Mouse (Mus musculus) heart, adult 9 months (tissue): ENCODE measurements around the gene Vangl2.

Experiments used
- DNase-seq, 2 experiments: peaks; one replicate each; pipeline ENCODE4 v3.0.0; 2022; ENCODE audit warnings: low spot score in 2 of 2

Vangl2 gene

DNA sequence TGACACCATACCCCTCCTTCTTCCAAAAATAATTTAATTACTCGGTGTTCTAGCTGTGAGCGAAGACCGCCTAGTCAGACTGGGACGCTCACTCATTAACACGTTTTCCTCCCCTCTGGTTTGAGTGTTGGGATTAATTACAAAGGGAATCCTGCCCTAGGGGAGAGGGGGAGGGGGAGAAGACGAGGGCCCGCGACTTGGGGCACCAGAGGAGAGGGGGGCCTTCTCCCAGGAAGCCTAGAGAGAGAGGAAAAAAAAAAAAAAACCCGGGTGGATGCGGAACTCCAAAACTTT is 488 bp downstream of the Vangl2 start:
- DNase-seq = no peak

DNA sequence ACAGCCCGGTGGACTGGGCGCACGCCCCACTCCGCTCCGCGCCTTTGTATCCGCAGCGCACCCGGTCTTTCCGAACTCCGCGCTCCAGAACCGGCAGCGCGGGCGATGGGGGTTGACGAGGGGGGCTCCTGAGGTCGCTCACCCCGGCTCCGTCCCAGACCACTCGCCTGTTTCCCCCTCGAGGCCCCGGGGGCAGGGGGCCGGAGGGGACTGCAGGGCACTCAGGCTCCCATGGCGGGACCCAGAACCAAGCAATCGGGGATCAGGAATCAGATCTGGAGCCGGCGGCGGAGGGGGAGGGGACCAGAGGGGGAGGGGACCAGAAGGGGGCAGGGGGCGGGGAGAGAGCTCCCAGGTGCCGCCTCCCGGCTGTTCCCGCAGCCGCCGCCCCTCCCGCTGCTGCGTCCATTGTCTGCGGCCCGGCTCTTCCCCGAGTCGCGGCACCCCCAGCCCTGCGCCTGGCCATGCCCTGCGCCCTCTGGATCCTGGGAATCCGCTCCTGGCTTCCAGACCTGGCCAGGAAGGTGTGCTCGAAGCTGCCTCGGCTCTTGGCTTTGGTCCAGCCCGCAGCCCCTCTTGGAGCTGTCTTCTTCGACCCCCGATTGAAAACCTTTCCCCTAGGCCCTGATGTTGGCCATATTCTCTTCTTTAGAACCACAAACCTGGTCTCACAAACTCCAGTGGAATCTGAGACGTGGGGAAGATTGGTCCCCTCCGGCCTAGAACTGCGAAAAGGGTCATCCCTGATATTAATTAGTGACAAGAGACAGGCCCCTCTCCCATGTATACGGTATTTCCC is 1.0 kb downstream of the Vangl2 start:
- peak; percentile 66 to 74 for DNase-seq

DNA sequence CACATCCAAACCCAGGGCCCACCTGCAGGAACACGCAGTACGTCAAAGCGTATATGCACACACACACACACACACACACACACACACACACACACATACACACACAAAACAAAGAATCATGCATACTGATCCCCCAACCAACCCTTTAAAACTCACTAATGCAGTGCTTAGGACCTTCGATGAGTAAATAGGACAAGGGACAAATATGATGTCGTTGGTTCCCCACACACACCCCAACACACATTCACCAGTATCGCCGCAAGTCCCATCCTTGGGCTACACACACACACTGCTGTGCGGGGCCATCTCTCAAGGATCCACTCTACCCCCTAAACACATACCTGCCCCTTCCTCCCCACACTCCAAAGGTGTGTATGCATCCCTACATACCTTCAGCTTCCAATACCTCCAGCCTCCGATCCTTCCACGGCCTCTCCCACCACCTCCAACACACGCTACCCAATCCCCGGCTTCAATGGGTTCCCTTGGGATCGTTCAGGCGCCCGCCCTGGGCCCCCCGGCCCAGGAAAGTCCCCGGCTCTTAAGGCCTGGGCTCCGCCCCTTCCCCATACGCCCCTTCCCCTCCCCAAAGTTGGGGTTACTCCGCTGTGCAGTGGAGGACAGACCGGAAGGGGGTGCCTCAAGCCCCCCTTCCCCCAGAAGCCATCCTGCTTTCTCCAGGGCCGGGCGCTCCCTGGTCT is 1.9 kb downstream of the Vangl2 start:
- no peak for DNase-seq

- no peak for DNase-seq
Observed at GRCm38 (mm10) chr1:172025201-172025904, 2.9 kb downstream of the Vangl2 start.

GRCm38 (mm10) chr1:172024140-172024895 is 3.9 kb downstream of the Vangl2 start:
- no peak for DNase-seq

DNA sequence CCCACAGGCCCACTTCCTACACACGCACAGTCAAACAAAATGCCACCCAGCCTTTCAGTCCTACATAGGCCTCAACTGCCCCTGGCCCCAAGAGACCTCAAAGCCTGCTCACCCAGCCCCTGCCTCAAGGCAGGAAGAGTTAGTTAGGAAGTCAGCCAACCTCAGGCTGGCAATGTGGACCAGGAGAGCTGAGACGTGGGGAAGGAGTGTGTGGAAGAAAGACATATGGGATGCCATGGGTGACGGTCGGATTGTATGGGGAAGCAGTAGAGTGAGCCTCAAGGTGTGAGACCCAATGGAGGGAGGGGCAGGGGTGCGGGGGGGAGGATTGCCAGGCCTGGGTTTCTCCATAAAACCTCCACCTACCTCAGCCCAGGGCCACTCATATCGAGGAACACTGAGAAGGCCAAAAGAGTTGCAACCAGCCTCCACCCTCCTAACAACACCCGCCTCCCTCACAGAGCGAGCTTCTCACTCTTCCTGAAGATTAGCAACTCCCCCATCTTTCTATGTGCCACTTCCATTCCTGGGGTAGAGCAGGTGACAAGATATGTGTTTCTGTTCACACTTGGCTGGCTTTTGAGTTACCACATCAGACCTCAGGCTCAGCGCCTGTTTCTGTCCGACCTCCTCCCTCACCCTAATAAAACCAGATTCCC is 8.3 kb downstream of the Vangl2 start:
- no peak for DNase-seq

GRCm38 (mm10) chr1:172019339-172019738 is 8.9 kb downstream of the Vangl2 start:
- DNase-seq = no peak

DNA sequence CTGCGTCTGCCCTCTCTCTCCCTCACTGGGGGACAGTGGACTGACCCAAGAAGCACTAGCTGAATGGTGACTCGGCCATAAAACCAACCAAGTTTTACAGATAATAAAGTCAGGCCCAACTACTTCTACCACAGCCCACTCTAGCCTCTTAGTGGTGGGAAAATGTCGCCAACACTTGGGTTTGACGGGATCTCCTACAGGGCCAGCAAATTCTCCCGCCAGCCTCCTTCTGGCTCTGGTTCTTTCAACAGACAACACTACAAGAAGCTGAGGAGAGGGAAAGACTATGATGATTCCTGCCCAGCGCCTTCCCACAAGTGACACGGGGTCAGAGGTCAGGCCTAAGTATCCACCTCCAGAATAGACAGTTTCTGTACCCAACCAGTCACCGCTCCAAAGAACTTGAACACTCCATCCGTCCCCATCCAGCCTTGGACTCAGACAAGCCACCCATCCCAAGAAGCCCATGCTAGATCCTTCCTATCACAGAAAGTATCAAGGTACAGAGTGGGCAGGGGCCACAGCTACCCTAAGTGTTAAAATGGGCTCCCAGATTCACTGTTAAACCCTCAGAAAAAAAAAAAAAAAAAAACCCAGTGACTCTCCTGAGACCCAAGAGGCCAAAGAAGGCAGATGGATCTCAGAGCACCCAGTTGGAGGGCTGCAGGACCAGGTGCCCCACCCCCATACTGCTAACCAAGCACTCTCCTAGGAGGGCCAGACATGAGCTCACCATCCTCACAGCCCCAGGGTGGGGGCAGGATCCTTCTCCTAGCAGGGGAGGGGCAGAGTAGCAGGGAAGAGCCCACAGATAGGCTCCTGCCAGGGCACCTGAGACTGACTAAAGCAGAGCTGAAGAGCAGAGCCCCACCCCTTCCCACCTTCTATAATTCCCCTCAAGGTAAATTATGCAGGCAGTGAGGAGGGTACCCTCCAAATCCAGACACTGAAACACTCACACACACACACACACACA is 9.6 kb downstream of the Vangl2 start:
- DNase-seq = no peak

GRCm38 (mm10) chr1:172017517-172018070 is 10.7 kb downstream of the Vangl2 start:
- DNase-seq = no peak

DNA sequence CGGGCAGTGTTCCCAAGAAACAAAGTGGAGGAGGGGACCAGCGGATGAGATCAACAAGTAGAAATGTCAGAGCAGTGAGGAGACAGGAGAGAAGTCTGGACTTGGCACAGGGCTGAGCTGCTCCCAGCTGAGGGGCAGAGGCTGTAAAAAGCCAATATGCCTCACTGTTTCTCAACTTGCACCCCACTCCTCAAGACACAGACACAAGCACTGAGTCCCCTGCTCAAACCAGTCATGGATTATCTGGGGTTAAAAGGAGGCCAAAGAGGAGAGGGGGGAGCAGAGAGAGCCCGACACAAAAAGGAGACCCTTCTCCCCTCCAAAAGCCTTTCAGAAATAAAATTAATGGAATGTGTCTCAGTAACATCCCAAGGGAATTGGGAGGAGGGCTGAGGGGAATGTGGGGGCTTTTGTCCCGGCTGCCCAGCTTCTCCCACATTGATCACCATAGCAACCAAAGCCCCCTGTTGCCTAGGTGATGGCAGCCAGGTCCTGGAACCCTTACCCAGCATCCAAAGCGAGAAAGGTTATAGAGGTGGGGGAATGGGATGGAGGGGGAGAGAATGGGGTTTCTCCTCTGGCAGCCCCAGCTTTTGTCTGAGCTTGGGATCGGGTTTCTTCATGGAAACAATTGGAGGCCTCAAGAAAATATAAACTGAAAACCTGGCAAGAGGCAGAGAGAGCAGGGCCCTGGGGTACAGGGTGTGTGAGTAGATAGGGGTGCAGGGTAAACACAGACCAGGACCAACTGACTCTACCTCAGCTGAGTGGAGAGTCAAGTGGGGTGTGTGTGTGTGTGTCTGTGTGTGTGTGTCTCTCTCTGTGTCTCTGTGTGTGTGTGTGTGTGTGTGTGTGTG is 11.4 kb downstream of the Vangl2 start:
- DNase-seq = no peak

DNA sequence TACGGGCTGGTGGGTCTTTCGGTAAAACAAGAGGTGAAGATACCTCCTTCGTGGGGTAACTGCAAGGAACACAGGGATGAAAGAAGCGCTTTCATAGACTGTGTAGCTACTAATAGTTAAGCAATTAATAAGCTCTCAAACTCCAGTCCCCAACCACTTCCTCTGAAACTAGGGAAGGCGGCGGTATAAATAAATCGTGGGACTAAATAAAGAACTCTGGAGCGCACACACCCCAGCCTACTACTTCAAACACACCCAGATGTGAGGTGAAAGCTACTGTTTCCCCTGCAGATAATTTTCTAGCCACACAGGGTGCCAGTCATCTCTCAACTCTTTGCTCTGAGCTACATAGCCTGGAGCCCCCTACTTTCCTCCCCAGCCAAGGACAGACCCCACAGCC is 12.2 kb downstream of the Vangl2 start:
- no peak for DNase-seq

- DNase-seq = no peak
Observed at GRCm38 (mm10) chr1:172015312-172015939, 12.8 kb downstream of the Vangl2 start.

- DNase-seq = no peak
Observed at GRCm38 (mm10) chr1:172014771-172015170, 13.5 kb downstream of the Vangl2 start.

GRCm38 (mm10) chr1:172012030-172012429 is 16.2 kb downstream of the Vangl2 start:
- DNase-seq = peak; percentile 26 to 38

- DNase-seq = no peak
Observed at GRCm38 (mm10) chr1:172010042-172010824, 18.0 kb downstream of the Vangl2 start.

GRCm38 (mm10) chr1:172009406-172009805 is 18.8 kb downstream of the Vangl2 start:
- DNase-seq = no peak

DNA sequence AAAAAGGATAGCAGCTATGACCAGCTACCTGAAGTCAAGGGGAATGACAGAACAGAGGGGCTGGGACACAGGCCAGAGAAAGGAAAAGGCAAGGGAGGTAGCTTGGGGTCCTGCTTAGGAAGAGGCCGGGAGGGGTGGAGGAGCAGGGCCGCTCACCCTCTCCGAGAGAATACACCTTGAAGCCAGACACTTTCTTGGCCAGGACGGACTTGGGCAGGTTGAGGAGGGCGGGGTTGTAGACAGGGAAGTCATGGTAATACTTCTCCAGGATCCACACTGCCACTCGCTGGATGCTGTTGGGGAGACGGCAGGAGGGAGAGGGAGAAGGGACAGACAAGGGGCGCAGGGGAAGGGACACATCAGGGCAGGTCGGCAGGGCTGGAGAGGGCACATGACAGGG is 19.9 kb downstream of the Vangl2 start:
- DNase-seq = no peak

DNA sequence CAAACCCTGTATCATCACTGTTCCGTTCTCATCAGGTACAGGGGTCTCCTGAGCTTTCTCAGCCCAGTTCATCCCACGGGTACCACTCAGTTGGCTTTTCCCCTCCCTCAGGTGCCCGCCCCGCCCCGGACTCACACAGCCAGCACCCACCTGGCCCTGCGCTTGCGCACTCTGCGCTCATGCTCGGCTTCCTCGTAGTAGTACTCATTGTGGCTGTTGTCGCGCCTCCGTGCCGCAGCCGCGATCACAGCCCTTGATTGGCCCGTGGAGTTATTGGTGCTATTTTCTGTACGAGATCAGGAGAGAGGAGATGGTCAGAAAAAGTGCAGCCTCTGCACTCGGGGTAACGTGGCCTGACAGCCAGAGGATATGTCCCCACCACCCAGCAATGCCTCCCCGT is 20.5 kb downstream of the Vangl2 start:
- DNase-seq = no peak
